Mouse (Mus musculus): Measurements from ENCODE around the gene Prkg1.

GRCm38 (mm10) chr19:31755929-31756792 lies 8.7 kb downstream of the Prkg1 start:
- no peak for TF ChIP-seq CHD2 (IDR thresholded peaks at IDR 0.05; ENCODE audit: low read depth, low read length)
- TF ChIP-seq ZNF384 (IDR thresholded peaks at IDR 0.05; ENCODE audit: low read depth, low read length), result no peak

Measured in ES-E14 (cell line).